Mouse (Mus musculus): ENCODE data around the gene Trip12. TPM values are rescaled to one million over a fixed set of nuclear protein-coding genes. Genes with fewer than 3 reads are reported as not detected.

Gene Trip12
- polyA plus RNA-seq, 1 experiment from 2014 or later = 27.5 TPM

DNA sequence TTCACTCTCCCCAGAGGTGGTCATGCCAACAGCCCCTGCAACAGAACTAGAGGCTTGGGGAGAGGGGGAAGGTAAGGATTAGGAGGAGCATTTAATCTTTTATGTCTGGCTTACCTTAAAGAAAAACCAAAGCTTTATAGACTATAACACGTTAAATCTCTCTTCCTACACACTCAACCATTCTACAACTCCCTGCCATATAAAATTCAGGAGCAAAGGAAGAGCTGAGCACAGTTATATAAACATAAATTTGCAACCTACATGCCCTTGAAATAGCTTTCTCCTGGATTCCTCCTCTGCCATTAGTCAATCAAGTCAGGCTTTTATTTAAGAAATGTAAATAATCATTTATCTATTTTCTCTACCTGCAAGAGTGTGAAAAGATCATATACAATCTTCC, 62.9 kb downstream of the Trip12 start:
- Histone ChIP-seq H3K4me3 (replicated peaks) (no peak overlapping the region), H3K27me3 (no peaks in the 10 kb centered on the region), H3K36me3 (replicated peaks) (peaks cover 30% of the 10 kb centered on the region), H3K4me2 (no peak overlapping the region), H3K27ac (replicated peaks) (no peak overlapping the region), H3K4me1 (replicated peaks) (no peaks in the 10 kb centered on the region), H3K9me3 (replicated peaks) (no peaks in the 10 kb centered on the region), H3K9ac (no peak overlapping the region)
- no peak for ATAC-seq (ENCODE audit: insufficient read depth)
- 64% methylated on average over 1 of the region's 1 CpGs for WGBS (ENCODE audit: insufficient replicate concordance)

DNA sequence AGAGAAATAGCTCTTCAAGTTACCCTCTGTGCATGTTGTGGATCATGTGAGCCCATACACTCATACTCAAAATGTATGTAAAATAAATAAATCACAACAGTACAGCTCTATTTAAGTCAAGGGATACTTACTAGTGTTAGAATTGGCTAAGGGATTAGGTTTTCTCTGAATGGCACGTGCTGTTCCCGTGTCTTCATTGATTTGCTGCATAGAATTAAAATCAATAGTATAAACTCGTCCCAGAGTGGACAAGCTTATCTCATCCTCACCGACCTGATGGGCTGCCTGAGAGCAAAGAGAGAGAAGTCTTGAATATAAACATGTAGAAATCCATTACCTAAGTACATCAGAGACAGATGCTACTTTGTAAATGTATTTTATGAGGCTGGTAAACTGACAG, 81.5 kb downstream of the Trip12 start:
- ATAC-seq (ENCODE audit: insufficient read depth) = no peak
- H3K27ac ChIP-seq (replicated peaks) = no peak overlapping the region
- 75% methylated on average over 4 of the region's 4 CpGs for WGBS (ENCODE audit: insufficient replicate concordance)

DNA sequence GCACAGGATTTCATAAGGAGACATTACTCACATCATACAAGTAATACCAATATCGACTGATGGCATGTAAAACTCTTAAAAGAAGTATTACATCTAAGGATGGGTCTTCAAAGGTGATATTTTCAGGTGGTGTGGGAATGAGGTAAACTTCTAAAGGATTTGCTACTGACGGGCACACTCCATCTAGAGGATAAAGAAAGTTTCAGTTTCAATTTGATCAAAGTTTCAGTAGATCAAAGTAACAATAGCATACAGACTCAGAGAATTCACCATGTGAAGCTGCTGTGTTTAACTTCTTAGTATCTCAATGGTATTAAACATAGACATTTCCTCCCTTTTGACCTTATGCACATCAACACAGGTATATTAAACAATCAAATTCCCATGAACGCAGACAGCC, 98.2 kb downstream of the Trip12 start:
- Histone ChIP-seq H3K27me3 (no peaks in the 10 kb centered on the region), H3K4me3 (replicated peaks) (no peak overlapping the region), H3K4me1 (replicated peaks) (no peaks in the 10 kb centered on the region), H3K4me2 (no peak overlapping the region), H3K9ac (no peak overlapping the region), H3K27ac (replicated peaks) (no peak overlapping the region), H3K36me3 (replicated peaks) (peaks cover 63% of the 10 kb centered on the region), H3K9me3 (replicated peaks) (no peaks in the 10 kb centered on the region)
- WGBS (ENCODE audit: insufficient replicate concordance) = 84% methylated on average over 3 of the region's 3 CpGs
- ATAC-seq (ENCODE audit: insufficient read depth) = no peak

More for the DNA sequence above, 81.5 kb downstream of the Trip12 start:
- no peak overlapping the region for H3K4me2 ChIP-seq
- no peaks in the 10 kb centered on the region for H3K9me3 ChIP-seq (replicated peaks)
- H3K4me1 ChIP-seq (replicated peaks) = no peaks in the 10 kb centered on the region
- H3K27me3 ChIP-seq = no peaks in the 10 kb centered on the region
- H3K9ac ChIP-seq = no peak overlapping the region
- no peak overlapping the region for H3K4me3 ChIP-seq (replicated peaks)
- peaks cover 60% of the 10 kb centered on the region for H3K36me3 ChIP-seq (replicated peaks)

DNA sequence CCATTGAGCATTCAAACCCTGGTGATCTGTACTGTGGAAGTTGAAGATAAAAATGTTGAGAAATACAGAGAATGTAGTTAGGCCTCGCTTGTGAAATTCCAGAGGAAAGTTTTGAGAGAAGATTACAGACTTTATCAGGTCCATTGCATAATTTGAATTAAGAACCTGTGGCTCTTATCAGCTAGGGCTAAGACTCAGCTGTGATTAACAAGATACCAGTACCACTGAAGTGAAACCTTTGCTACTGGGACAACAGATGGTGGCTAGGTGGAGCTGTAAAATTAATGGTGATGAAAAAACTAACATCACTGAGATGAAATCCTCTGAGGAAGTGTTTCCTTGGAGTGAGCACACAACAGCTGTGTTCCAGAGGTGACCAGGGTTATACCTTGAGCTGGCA, 100.2 kb downstream of the Trip12 start:
- Histone ChIP-seq H3K4me2 (no peak overlapping the region), H3K27me3 (no peaks in the 10 kb centered on the region), H3K4me3 (replicated peaks) (no peak overlapping the region), H3K36me3 (replicated peaks) (peaks cover 66% of the 10 kb centered on the region), H3K4me1 (replicated peaks) (no peaks in the 10 kb centered on the region), H3K9me3 (replicated peaks) (no peaks in the 10 kb centered on the region), H3K27ac (replicated peaks) (no peak overlapping the region), H3K9ac (no peak overlapping the region)
- ATAC-seq (ENCODE audit: insufficient read depth) = no peak
- 45% methylated on average over 1 of the region's 1 CpGs for WGBS (ENCODE audit: insufficient replicate concordance)

DNA sequence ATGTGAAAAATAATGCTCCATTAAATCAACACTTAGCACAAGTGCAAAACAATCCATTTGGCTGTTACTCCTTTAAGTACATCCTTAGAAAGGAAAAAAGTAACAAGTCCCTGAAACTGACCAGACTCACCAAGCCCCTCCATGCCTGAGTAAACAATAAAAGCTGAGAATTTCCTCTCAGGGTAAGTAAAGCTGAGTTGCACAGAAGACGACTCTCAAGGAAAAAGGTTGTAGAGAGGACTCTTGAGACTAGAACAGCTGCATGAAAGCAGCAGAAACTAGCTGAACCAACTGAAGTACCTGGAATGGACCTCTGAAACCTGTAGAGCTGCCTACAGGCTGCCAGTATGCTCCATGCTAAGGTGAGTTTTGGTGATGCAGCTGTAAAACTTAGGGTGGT, 103.2 kb downstream of the Trip12 start:
- H3K27me3 ChIP-seq = no peaks in the 10 kb centered on the region
- ATAC-seq (ENCODE audit: insufficient read depth) = no peak
- peaks cover 66% of the 10 kb centered on the region for H3K36me3 ChIP-seq (replicated peaks)
- H3K4me3 ChIP-seq (replicated peaks) = no peak overlapping the region
- 68% methylated on average over 1 of the region's 1 CpGs for WGBS (ENCODE audit: insufficient replicate concordance)
- no peaks in the 10 kb centered on the region for H3K4me1 ChIP-seq (replicated peaks)
- H3K4me2 ChIP-seq = no peak overlapping the region
- H3K9ac ChIP-seq = no peak overlapping the region
- H3K9me3 ChIP-seq (replicated peaks) = no peaks in the 10 kb centered on the region
- no peak overlapping the region for H3K27ac ChIP-seq (replicated peaks)

DNA sequence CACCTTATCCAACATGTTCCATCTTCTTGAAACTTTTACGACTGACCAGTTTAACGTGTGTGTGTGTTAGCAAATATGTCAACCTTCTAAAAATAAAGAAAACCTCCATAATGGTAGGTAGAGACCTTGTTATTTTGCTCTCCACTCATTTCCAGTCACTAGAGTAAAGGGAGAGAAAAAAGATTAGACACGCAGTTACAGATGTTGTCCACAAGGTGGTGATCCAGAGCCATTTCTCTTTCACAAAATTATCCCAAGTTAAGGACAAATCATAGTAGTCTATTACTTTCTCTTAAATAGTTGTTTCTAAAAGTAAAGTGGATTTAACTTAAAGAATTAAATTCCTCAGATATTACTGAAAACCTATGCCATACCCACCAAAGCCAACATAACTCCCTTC, 106.5 kb downstream of the Trip12 start:
- Histone ChIP-seq H3K36me3 (replicated peaks) (peaks cover 64% of the 10 kb centered on the region), H3K4me2 (no peak overlapping the region)
- WGBS (ENCODE audit: insufficient replicate concordance) = 64% methylated on average over 3 of the region's 3 CpGs

DNA sequence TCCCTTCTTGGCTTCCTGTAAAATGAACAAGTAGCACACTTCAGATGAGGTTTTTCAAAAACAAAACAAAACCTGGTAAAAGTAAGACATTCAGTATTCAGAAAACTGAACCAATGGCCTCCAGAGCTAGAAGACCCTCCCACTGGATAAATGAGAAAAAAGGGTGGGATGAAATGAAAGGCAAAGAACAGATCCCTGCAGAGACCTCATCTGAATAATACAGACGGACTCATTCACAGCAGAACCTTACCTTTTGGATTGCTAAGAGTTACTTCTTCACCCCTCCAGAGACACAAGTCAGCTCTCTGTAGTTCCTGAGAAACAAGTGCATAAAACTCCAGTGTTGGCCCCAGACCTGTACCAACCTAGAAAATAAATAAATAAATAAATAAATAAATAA, 108.6 kb downstream of the Trip12 start:
- H3K4me2 ChIP-seq = no peak overlapping the region
- H3K9ac ChIP-seq = no peak overlapping the region
- ATAC-seq (ENCODE audit: insufficient read depth) = no peak
- WGBS (ENCODE audit: insufficient replicate concordance) = 64% methylated on average over 1 of the region's 1 CpGs
- no peak overlapping the region for H3K27ac ChIP-seq (replicated peaks)
- no peaks in the 10 kb centered on the region for H3K27me3 ChIP-seq
- peaks cover 57% of the 10 kb centered on the region for H3K36me3 ChIP-seq (replicated peaks)
- no peaks in the 10 kb centered on the region for H3K9me3 ChIP-seq (replicated peaks)
- no peak overlapping the region for H3K4me3 ChIP-seq (replicated peaks)
- no peaks in the 10 kb centered on the region for H3K4me1 ChIP-seq (replicated peaks)

More for the DNA sequence above, 106.5 kb downstream of the Trip12 start:
- ATAC-seq (ENCODE audit: insufficient read depth) = no peak
- Histone ChIP-seq H3K9ac (no peak overlapping the region), H3K9me3 (replicated peaks) (no peaks in the 10 kb centered on the region), H3K4me3 (replicated peaks) (no peak overlapping the region), H3K27me3 (no peaks in the 10 kb centered on the region), H3K4me1 (replicated peaks) (no peaks in the 10 kb centered on the region), H3K27ac (replicated peaks) (no peak overlapping the region)

DNA sequence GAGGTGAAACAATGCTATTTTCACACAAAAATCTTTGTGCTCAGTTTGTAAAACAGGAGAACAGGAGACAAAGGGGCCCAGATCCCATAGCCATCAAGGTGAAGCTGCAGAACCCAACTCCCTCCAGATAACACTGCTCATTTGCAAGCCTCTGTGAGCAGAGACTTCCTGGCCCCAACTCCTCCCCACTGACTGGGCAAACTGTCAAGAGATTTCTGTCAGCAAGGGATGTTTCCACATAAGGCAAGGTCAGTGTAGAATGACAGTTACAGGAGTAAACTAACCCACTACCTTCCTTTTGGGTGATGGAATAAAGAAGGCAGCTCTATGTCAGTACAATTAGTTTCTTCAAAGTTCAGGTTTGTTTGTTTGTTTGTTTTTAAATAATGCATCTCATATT, 117.5 kb downstream of the Trip12 start:
- Histone ChIP-seq H3K9ac (no peak overlapping the region), H3K4me3 (replicated peaks) (no peak overlapping the region), H3K4me1 (replicated peaks) (peaks cover 6% of the 10 kb centered on the region; the same call in 1 of the 2 replicates), H3K27me3 (no peaks in the 10 kb centered on the region), H3K9me3 (replicated peaks) (no peaks in the 10 kb centered on the region), H3K36me3 (replicated peaks) (peaks cover 50% of the 10 kb centered on the region), H3K27ac (replicated peaks) (no peak overlapping the region), H3K4me2 (no peak overlapping the region)
- 0 out of 2 replicates have a peak, but pooled peaks have one; percentile 28 for ATAC-seq (ENCODE audit: insufficient read depth)

DNA sequence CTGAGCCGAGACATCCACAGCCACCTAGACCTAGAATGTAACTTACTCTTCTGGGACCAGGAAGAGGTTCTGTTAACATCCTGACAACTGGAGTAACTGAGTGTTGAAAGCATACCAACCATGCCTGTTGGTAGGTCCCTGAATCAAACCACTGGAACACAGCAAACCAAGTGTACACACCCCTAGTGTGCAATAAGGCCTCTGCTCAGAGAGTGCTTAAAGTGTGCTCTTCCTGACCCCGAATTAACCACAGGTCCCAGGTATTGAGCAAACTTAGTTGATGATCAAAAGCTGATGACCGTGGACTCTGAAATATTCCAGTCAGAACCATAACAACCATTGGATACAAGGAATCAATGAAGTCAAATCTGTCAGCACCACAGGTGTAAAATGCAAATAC, 117.9 kb downstream of the Trip12 start:
- ATAC-seq (ENCODE audit: insufficient read depth) = peak; percentile 42
- 73% methylated on average over 3 of the region's 3 CpGs for WGBS (ENCODE audit: insufficient replicate concordance)
- H3K27ac ChIP-seq (replicated peaks) = no peak overlapping the region

DNA sequence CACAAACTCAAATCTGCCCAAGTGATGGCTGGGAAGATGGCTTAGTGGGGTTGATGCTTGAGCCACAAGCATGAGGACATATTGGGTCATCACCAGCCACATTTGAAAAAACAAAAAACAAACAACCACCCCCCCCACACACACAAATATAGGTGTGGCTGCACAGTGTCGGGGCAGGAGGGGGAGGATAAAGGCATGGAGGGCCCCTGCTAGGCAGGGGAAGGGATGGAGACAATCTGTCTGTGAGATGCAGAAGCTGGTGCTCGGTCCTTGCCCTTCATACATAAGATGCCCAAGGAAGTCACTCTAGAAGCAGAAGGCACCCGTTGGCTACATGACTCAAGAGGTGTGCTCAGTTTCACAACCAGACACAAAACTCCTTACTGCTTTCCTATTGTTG, 118.4 kb downstream of the Trip12 start:
- Histone ChIP-seq H3K4me3 (replicated peaks) (no peak overlapping the region), H3K36me3 (replicated peaks) (peaks cover 43% of the 10 kb centered on the region), H3K9me3 (replicated peaks) (no peaks in the 10 kb centered on the region), H3K27ac (replicated peaks) (no peak overlapping the region), H3K9ac (no peak overlapping the region), H3K4me2 (no peak overlapping the region), H3K4me1 (replicated peaks) (peaks cover 6% of the 10 kb centered on the region; the same call in 1 of the 2 replicates), H3K27me3 (no peaks in the 10 kb centered on the region)
- no peak for ATAC-seq (ENCODE audit: insufficient read depth)
- WGBS (ENCODE audit: insufficient replicate concordance) = 68% methylated on average over 3 of the region's 3 CpGs

More for the DNA sequence above, 117.9 kb downstream of the Trip12 start:
- H3K4me2 ChIP-seq = no peak overlapping the region
- no peak overlapping the region for H3K9ac ChIP-seq
- peaks cover 6% of the 10 kb centered on the region; the same call in 1 of the 2 replicates for H3K4me1 ChIP-seq (replicated peaks)
- H3K27me3 ChIP-seq = no peaks in the 10 kb centered on the region
- peaks cover 46% of the 10 kb centered on the region for H3K36me3 ChIP-seq (replicated peaks)
- H3K4me3 ChIP-seq (replicated peaks) = no peak overlapping the region
- H3K9me3 ChIP-seq (replicated peaks) = no peaks in the 10 kb centered on the region

DNA sequence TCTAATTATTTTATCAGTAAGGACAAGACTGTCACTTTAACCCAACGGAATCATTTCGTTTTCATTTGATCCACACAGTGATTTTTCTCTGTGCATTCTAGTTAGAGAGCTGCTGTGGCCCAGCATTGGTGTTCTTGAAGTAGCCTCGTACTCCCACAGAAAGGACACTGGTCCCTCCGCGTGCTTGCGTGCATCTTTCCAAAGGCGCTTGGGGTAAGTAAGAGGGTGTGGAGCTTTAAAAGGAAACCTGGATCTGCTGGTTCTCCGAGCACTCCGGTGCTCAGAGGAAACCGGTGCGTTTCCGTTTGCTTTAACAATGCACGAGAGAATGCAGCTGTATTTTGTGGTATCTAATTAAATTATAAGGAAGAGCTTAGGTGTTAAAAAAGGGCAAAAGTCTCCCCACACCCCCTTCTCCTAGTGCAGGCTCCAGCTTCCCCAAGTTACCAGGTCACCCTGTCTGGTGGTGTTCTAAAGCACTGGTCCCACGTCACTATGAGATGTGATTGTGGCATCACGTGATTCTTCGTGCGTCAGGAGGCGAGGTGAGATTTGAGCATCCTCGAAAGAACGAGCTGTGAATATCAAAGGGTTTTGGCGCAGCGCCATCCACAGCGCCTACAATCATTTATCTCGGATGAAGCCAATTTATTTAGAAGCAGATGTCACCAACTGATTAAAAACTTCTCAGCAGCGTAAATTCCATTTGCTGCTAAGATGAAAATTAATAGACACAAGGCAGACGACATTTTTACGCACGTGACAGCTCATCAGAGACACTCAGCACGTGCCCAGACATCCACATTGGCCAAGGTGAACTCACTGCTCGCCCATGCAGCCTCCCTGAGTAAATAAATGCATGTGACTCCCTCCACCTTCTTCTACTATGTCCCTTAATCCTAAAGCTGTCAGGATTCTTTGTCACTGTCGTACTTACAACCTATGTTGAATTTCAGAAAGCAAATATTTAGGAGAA, 130.2 kb downstream of the Trip12 start:
- Histone ChIP-seq H3K9me3 (replicated peaks) (no peaks in the 10 kb centered on the region), H3K4me3 (replicated peaks) (no peak overlapping the region), H3K4me1 (replicated peaks) (no peaks in the 10 kb centered on the region), H3K9ac (no peak overlapping the region), H3K27me3 (peaks cover 6% of the 10 kb centered on the region; the same call in 1 of the 2 replicates), H3K27ac (replicated peaks) (no peak overlapping the region), H3K4me2 (no peak overlapping the region), H3K36me3 (replicated peaks) (no peaks in the 10 kb centered on the region)
- ATAC-seq (ENCODE audit: insufficient read depth) = no peak
- 13% methylated on average over 31 of the region's 31 CpGs for WGBS (ENCODE audit: insufficient replicate concordance)
